Mouse (Mus musculus): ENCODE results near the gene Gtf2h4. TPM values are rescaled to one million over a fixed set of nuclear protein-coding genes. Genes with fewer than 3 reads are reported as not detected.
A peak's percentile ranks its signal among the peaks of the same experiment; 100 is the strongest.

Gtf2h4 gene
- total and polyA plus RNA-seq, 3 experiments = 76.3 to 97.6 TPM; not detected in 1

DNA sequence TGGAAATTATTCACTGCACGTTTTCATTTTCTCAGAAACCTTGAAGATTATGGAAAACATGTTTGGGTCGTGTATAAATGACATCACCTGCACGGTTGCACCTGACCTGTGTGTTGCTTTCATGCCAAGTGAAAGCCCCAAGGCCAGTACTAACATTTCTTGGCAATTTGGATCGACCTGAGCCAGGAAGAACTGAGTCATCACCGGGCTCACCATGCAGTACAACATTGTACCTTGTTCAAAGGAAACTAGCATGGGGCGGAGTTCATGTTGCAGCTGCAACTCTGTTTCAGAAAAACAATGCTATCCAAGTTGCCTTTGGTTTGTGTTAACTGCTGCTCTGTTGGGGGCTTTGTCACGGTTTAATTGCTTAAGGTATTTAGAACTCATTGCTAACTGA is 34.4 kb upstream of the Gtf2h4 start:
- H3K9me3 ChIP-seq (replicated peaks; ENCODE audit: insufficient read depth, low read length) = no peaks in the 10 kb centered on the region
- no peak overlapping the region for H3K27ac ChIP-seq (ENCODE audit: control insufficient read depth, low read depth, low read length)
- no peaks in the 10 kb centered on the region for H3K79me2 ChIP-seq (ENCODE audit: control insufficient read depth, insufficient read depth, low read length, poor library complexity)
- peaks cover 0 to 4% of the 10 kb centered on the region in 2 experiments; a peak in 2 of 4 replicates for H3K4me1 ChIP-seq (ENCODE audit: control insufficient read depth in 1 of 2, insufficient read depth in 2 of 2, low read length in 2 of 2)
- peaks cover 12 to 15% of the 10 kb centered on the region in 2 experiments for H3K27me3 ChIP-seq (ENCODE audit: control insufficient read depth in 1 of 2, insufficient read depth in 2 of 2, low read length in 2 of 2)
- TF ChIP-seq MYB (IDR thresholded peaks at IDR 0.05; ENCODE audit: low read depth, low read length) (no peak), EP300 (IDR thresholded peaks at IDR 0.05; ENCODE audit: low read depth in 1 of 2, low read length in 2 of 2) (no peak), UBTF (IDR thresholded peaks at IDR 0.05; ENCODE audit: borderline replicate concordance, insufficient read depth, low read depth, low read length) (no peak), POLR2AphosphoS5 (IDR thresholded peaks at IDR 0.05; ENCODE audit: borderline replicate concordance, low read depth, low read length) (no peak), USF1 (IDR thresholded peaks at IDR 0.05; ENCODE audit: low read depth, low read length) (no peak), NRF1 (IDR thresholded peaks at IDR 0.05; ENCODE audit: insufficient read depth, low read depth, low read length, poor library complexity, severe bottlenecking) (no peak), ZMIZ1 (IDR thresholded peaks at IDR 0.05; ENCODE audit: low read depth, low read length) (no peak), TAL1 (IDR thresholded peaks at IDR 0.05; ENCODE audit: low read length) (no peak), ZNF384 (IDR thresholded peaks at IDR 0.05; ENCODE audit: low read depth, low read length) (no peak), CTCF (IDR thresholded peaks at IDR 0.05 in 2 of 3, conservative IDR thresholded peaks at IDR 0.05 in 1 of 3; ENCODE audit: control insufficient read depth in 1 of 3, insufficient read depth in 1 of 3, low read depth in 2 of 3, low read length in 3 of 3, poor library complexity in 1 of 3, severe bottlenecking in 1 of 3) (no peak), MAX (IDR thresholded peaks at IDR 0.05; ENCODE audit: low read length) (no peak), E2F4 (IDR thresholded peaks at IDR 0.05; ENCODE audit: borderline replicate concordance, low read depth, low read length) (no peak), USF2 (IDR thresholded peaks at IDR 0.05; ENCODE audit: borderline replicate concordance in 1 of 2, insufficient read depth in 1 of 2, low read depth in 1 of 2, low read length in 2 of 2) (no peak), GABPA (IDR thresholded peaks at IDR 0.05; ENCODE audit: low read depth, low read length) (no peak), ELF1 (IDR thresholded peaks at IDR 0.05; ENCODE audit: low read depth, low read length) (no peak), CHD1 (IDR thresholded peaks at IDR 0.05; ENCODE audit: low read depth, low read length) (no peak), GATA1 (IDR thresholded peaks at IDR 0.05; ENCODE audit: low read depth, low read length) (no peak), RAD21 (IDR thresholded peaks at IDR 0.05; ENCODE audit: low read depth, low read length) (no peak), SMC3 (IDR thresholded peaks at IDR 0.05; ENCODE audit: low read depth, low read length) (no peak), ZKSCAN1 (IDR thresholded peaks at IDR 0.05; ENCODE audit: low read depth, low read length) (no peak)
- no peak overlapping the region for H3K4me3 ChIP-seq (ENCODE audit: control insufficient read depth in 1 of 2, insufficient read depth in 1 of 2, low read depth in 2 of 2, low read length in 2 of 2)
- no peak overlapping the region for H3K9ac ChIP-seq (ENCODE audit: control insufficient read depth, low read depth, low read length, poor library complexity, severe bottlenecking)
- H3K36me3 ChIP-seq (ENCODE audit: control insufficient read depth in 1 of 2, insufficient read depth in 2 of 2, low read length in 2 of 2) = peaks cover 0 to 3% of the 10 kb centered on the region in 2 experiments; a peak in 2 of 4 replicates
- DNase-seq (ENCODE audit: low read depth, low spot score) = no peak

DNA sequence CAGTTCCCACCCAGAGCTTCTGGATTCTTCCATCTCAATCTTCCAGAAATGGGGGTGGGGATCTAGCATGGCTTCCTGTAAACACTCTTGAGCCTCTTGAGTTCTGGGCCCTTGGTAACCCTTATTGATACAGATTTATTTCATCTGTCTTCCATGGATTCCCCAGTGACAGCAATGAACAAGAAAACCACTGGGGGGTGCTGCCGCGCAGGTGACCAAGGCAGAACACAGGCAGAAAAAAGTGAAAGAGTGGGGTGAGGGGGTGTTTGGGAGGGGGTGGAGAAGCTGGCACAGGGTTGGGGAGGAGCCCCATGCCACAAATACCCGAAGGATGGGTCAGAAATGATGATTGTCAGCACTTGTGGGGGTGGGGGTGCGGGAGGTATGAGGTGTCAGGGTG is 32.3 kb upstream of the Gtf2h4 start:
- Histone ChIP-seq H3K36me3 (ENCODE audit: control insufficient read depth in 1 of 2, insufficient read depth in 2 of 2, low read length in 2 of 2) (peaks cover 0 to 3% of the 10 kb centered on the region in 2 experiments; a peak in 2 of 4 replicates), H3K4me3 (ENCODE audit: control insufficient read depth in 1 of 2, insufficient read depth in 1 of 2, low read depth in 2 of 2, low read length in 2 of 2) (no peak overlapping the region), H3K79me2 (ENCODE audit: control insufficient read depth, insufficient read depth, low read length, poor library complexity) (no peaks in the 10 kb centered on the region), H3K27me3 (ENCODE audit: control insufficient read depth in 1 of 2, insufficient read depth in 2 of 2, low read length in 2 of 2) (peaks cover 5 to 7% of the 10 kb centered on the region in 2 experiments), H3K9me3 (replicated peaks; ENCODE audit: insufficient read depth, low read length) (no peaks in the 10 kb centered on the region), H3K9ac (ENCODE audit: control insufficient read depth, low read depth, low read length, poor library complexity, severe bottlenecking) (no peak overlapping the region), H3K4me1 (ENCODE audit: control insufficient read depth in 1 of 2, insufficient read depth in 2 of 2, low read length in 2 of 2) (peaks cover 0 to 4% of the 10 kb centered on the region in 2 experiments; a peak in 2 of 4 replicates), H3K27ac (ENCODE audit: control insufficient read depth, low read depth, low read length) (no peak overlapping the region)
- DNase-seq (ENCODE audit: low read depth, low spot score) = peak; percentile 62
- no peak for TF ChIP-seq RCOR1 (IDR thresholded peaks at IDR 0.05; ENCODE audit: low read depth, low read length)
- TF ChIP-seq ZKSCAN1 (IDR thresholded peaks at IDR 0.05; ENCODE audit: low read depth, low read length) = no peak
- no peak for TF ChIP-seq JUND (IDR thresholded peaks at IDR 0.05; ENCODE audit: low read depth, low read length)
- TF ChIP-seq HCFC1 (IDR thresholded peaks at IDR 0.05; ENCODE audit: low read depth, low read length) = no peak
- no peak for TF ChIP-seq TBP (IDR thresholded peaks at IDR 0.05; ENCODE audit: low read depth, low read length)
- TF ChIP-seq SMC3 (IDR thresholded peaks at IDR 0.05; ENCODE audit: low read depth, low read length) = peak; percentile 45
- TF ChIP-seq TAL1 (IDR thresholded peaks at IDR 0.05; ENCODE audit: low read length) = no peak
- TF ChIP-seq MAX (IDR thresholded peaks at IDR 0.05; ENCODE audit: low read length) = no peak
- TF ChIP-seq MEF2A (IDR thresholded peaks at IDR 0.05; ENCODE audit: extremely low read depth, insufficient replicate concordance, low read depth, low read length, poor library complexity, severe bottlenecking) = no peak
- TF ChIP-seq MAZ (IDR thresholded peaks at IDR 0.05; ENCODE audit: low read depth, low read length) = no peak
- TF ChIP-seq CHD1 (IDR thresholded peaks at IDR 0.05; ENCODE audit: low read depth, low read length) = no peak
- no peak for TF ChIP-seq USF2 (IDR thresholded peaks at IDR 0.05; ENCODE audit: borderline replicate concordance in 1 of 2, insufficient read depth in 1 of 2, low read depth in 1 of 2, low read length in 2 of 2)
- no peak for TF ChIP-seq SIN3A (IDR thresholded peaks at IDR 0.05; ENCODE audit: low read length)
- no peak for TF ChIP-seq MYC (IDR thresholded peaks at IDR 0.05; ENCODE audit: low read depth, low read length)
- TF ChIP-seq NRF1 (IDR thresholded peaks at IDR 0.05; ENCODE audit: insufficient read depth, low read depth, low read length, poor library complexity, severe bottlenecking) = no peak
- no peak for TF ChIP-seq GABPA (IDR thresholded peaks at IDR 0.05; ENCODE audit: low read depth, low read length)
- no peak for TF ChIP-seq BHLHE40 (IDR thresholded peaks at IDR 0.05; ENCODE audit: borderline replicate concordance, low read depth, low read length)
